Mouse (Mus musculus) heart, embryonic 14.5 days (tissue): ENCODE results near the gene Lbr. TPM values are rescaled to one million over a fixed set of nuclear protein-coding genes. Genes with fewer than 3 reads are reported as not detected.

Experiments used
- ATAC-seq: fragments of 200-750 bp; cut with Nextera tagmentation; 2 replicates; pipeline ENCODE4 v1.8.0; 2017; ENCODE audit warnings: low read depth, moderate TSS enrichment; ENCODE audit not compliant: insufficient number of reproducible peaks, insufficient read depth, low FRiP score
- H3K27ac ChIP-seq, 2 experiments: fragments of 200-500 bp in 1 of 2; fragments of 300-500 bp in 1 of 2; sonication (generic) in 1 of 2; replicated peaks in 1 of 2; 2 replicates each; pipeline ENCODE4 v1.5.1; 2012 to 2014; ENCODE audit warnings: low read depth in 2 of 2, low read length in 2 of 2, control low read depth in 1 of 2, mild to moderate bottlenecking in 1 of 2, mixed read lengths in 1 of 2; ENCODE audit not compliant: control insufficient read depth in 1 of 2, insufficient read depth in 1 of 2
- H3K27me3 ChIP-seq: fragments of 300-500 bp; sonication (generic); 2 replicates; pipeline ENCODE4 v1.6.1; 2014; ENCODE audit warnings: mild to moderate bottlenecking, low read length, control low read depth; ENCODE audit not compliant: control insufficient read depth, insufficient read depth
- H3K36me3 ChIP-seq: fragments of 300-500 bp; sonication (generic); 2 replicates; pipeline ENCODE4 v1.6.1; 2014; ENCODE audit warnings: mild to moderate bottlenecking, control low read depth, low read length, mixed read lengths; ENCODE audit not compliant: control insufficient read depth, insufficient read depth
- H3K4me1 ChIP-seq, 2 experiments: fragments of 200-500 bp in 1 of 2; fragments of 300-500 bp in 1 of 2; sonication (generic) in 1 of 2; 2 replicates each; pipeline ENCODE4 v1.6.1; 2012 to 2014; ENCODE audit warnings: low read length in 2 of 2, control low read depth in 1 of 2, mixed read lengths in 1 of 2; ENCODE audit not compliant: control insufficient read depth in 2 of 2, insufficient read depth in 2 of 2
- H3K4me2 ChIP-seq: fragments of 300-500 bp; sonication (generic); 2 replicates; pipeline ENCODE4 v1.6.1; 2014; ENCODE audit warnings: mild to moderate bottlenecking, low read length
- H3K4me3 ChIP-seq, 2 experiments: fragments of 200-500 bp in 1 of 2; fragments of 300-500 bp in 1 of 2; sonication (generic) in 1 of 2; 2 replicates each; pipeline ENCODE4 v1.5.1; 2012 to 2014; ENCODE audit warnings: low read length in 2 of 2, mild to moderate bottlenecking in 2 of 2, control low read depth in 1 of 2, low read depth in 1 of 2, moderate library complexity in 1 of 2; ENCODE audit not compliant: control insufficient read depth in 1 of 2, insufficient read depth in 1 of 2
- H3K9ac ChIP-seq: fragments of 300-500 bp; sonication (generic); 2 replicates; pipeline ENCODE4 v1.6.1; 2014; ENCODE audit warnings: mild to moderate bottlenecking, low read length
- H3K9me3 ChIP-seq: fragments of 300-500 bp; sonication (generic); 2 replicates; pipeline ENCODE4 v1.6.1; 2016; ENCODE audit warnings: low read length, control low read depth; ENCODE audit not compliant: control insufficient read depth
- WGBS: fragments of 180-500 bp; shearing (Covaris S2); extraction: QIAGEN DNeasy Blood & Tissue Kit; methylation state at CpG from one replicate; pipeline ENCODE4 v1.1.7; 2014; 5-methylcytosine and 5-hydroxymethylcytosine counted together
- polyA plus RNA-seq: library from polyadenylated mRNA; unstranded; fragments of >200 nt; fragmentation: Nextera tagmentation; extraction: Ambion mirVana; gene quantifications from 2 replicates; pipeline ENCODE4 v1.2.1, GENCODE M21; 2014

Gene Lbr
- polyA plus RNA-seq = 65.0 and 73.1 TPM in 2 replicates

- under 1% methylated on average over 14 of the region's 14 CpGs for WGBS
- Histone ChIP-seq H3K36me3 (peaks cover 5% of the 10 kb centered on the region), H3K4me3 (peak within 1 kb of the TSS; percentile 70 to 89), H3K9ac (peak within 1 kb of the TSS; percentile 95), H3K27ac (peak within 1 kb of the TSS; percentile 84 to 97), H3K9me3 (no peaks in the 10 kb centered on the region), H3K4me2 (peak within 1 kb of the TSS; percentile 89), H3K27me3 (no peaks in the 10 kb centered on the region), H3K4me1 (peaks cover 4 to 21% of the 10 kb centered on the region in 2 experiments; a peak in 3 of 4 replicates)
- ATAC-seq = no peak
These were observed at the start of gene Lbr for GRCm38 (mm10) chr1:181842781-181843180. TSS of gene Lbr (minus strand) at chr1:181843046.

GRCm38 (mm10) chr1:181889670-181890069 lies 46.8 kb upstream of the Lbr start:
- 83% methylated on average over 7 of the region's 7 CpGs for WGBS
- no peak for ATAC-seq

GRCm38 (mm10) chr1:181888801-181889200 lies 46.0 kb upstream of the Lbr start:
- Histone ChIP-seq H3K9me3 (no peaks in the 10 kb centered on the region), H3K9ac (no peak overlapping the region), H3K27ac (no peak overlapping the region), H3K4me1 (peaks cover 4% of the 10 kb centered on the region in 2 experiments; a peak in 3 of 4 replicates), H3K4me3 (no peak overlapping the region), H3K36me3 (no peaks in the 10 kb centered on the region), H3K4me2 (0 out of 2 replicates have a peak overlapping the region, but pooled peaks have one; percentile 29), H3K27me3 (no peaks in the 10 kb centered on the region)
- WGBS = 4% methylated on average over 11 of the region's 11 CpGs
- 0 out of 2 replicates have a peak, but pooled peaks have one; percentile 20 for ATAC-seq

More at GRCm38 (mm10) chr1:181889670-181890069, 46.8 kb upstream of the Lbr start:
- no peaks in the 10 kb centered on the region for H3K9me3 ChIP-seq
- H3K4me2 ChIP-seq = no peak overlapping the region
- peaks cover 4 to 8% of the 10 kb centered on the region in 2 experiments; a peak in 3 of 4 replicates for H3K4me1 ChIP-seq
- no peak overlapping the region for H3K4me3 ChIP-seq
- no peak overlapping the region for H3K27ac ChIP-seq
- H3K36me3 ChIP-seq = no peaks in the 10 kb centered on the region
- H3K9ac ChIP-seq = no peak overlapping the region
- no peaks in the 10 kb centered on the region for H3K27me3 ChIP-seq

GRCm38 (mm10) chr1:181881532-181881931 lies 38.7 kb upstream of the Lbr start:
- peak; percentile 17; the same call in 1 of the 2 replicates for ATAC-seq
- Histone ChIP-seq H3K27ac (no peak overlapping the region), H3K36me3 (no peaks in the 10 kb centered on the region), H3K9me3 (no peaks in the 10 kb centered on the region), H3K4me1 (peaks cover 11% of the 10 kb centered on the region in 2 experiments), H3K27me3 (no peaks in the 10 kb centered on the region; the same call in 1 of the 2 replicates), H3K4me2 (peak overlapping the region; percentile 49), H3K4me3 (no peak overlapping the region), H3K9ac (no peak overlapping the region)
- 17% methylated on average over 8 of the region's 8 CpGs for WGBS

GRCm38 (mm10) chr1:181880752-181881325 lies 38.0 kb upstream of the Lbr start:
- peaks cover 11% of the 10 kb centered on the region in 2 experiments for H3K4me1 ChIP-seq
- H3K9me3 ChIP-seq = no peaks in the 10 kb centered on the region
- WGBS = 42% methylated on average over 15 of the region's 15 CpGs
- H3K36me3 ChIP-seq = no peaks in the 10 kb centered on the region
- no peak overlapping the region for H3K4me3 ChIP-seq
- no peak overlapping the region for H3K9ac ChIP-seq
- no peaks in the 10 kb centered on the region; the same call in 1 of the 2 replicates for H3K27me3 ChIP-seq
- H3K27ac ChIP-seq = no peak overlapping the region
- no peak for ATAC-seq
- H3K4me2 ChIP-seq = no peak overlapping the region

- 71% methylated on average over 5 of the region's 5 CpGs for WGBS
- no peak overlapping the region for H3K27ac ChIP-seq
- H3K4me2 ChIP-seq = no peak overlapping the region
- H3K4me1 ChIP-seq = peaks cover 8 to 11% of the 10 kb centered on the region in 2 experiments
- H3K9ac ChIP-seq = no peak overlapping the region
- no peaks in the 10 kb centered on the region; the same call in 1 of the 2 replicates for H3K27me3 ChIP-seq
- H3K9me3 ChIP-seq = no peaks in the 10 kb centered on the region
- H3K4me3 ChIP-seq = no peak overlapping the region
- H3K36me3 ChIP-seq = no peaks in the 10 kb centered on the region
- no peak for ATAC-seq
These were observed 35.6 kb upstream of the Lbr start for GRCm38 (mm10) chr1:181878436-181878835.

- ATAC-seq = no peak
- Histone ChIP-seq H3K27ac (no peak overlapping the region), H3K9ac (no peak overlapping the region), H3K27me3 (no peaks in the 10 kb centered on the region; the same call in 1 of the 2 replicates), H3K4me2 (no peak overlapping the region), H3K4me3 (no peak overlapping the region), H3K4me1 (peaks cover 8 to 11% of the 10 kb centered on the region in 2 experiments), H3K9me3 (no peaks in the 10 kb centered on the region), H3K36me3 (no peaks in the 10 kb centered on the region)
- WGBS = 52% methylated on average over 5 of the region's 5 CpGs
These were observed 34.2 kb upstream of the Lbr start for GRCm38 (mm10) chr1:181877088-181877487.
